Mouse (Mus musculus): ENCODE results near the gene Smad9. TPM values are rescaled to one million over a fixed set of nuclear protein-coding genes. Genes with fewer than 3 reads are reported as not detected.
A peak's percentile ranks its signal among the peaks of the same experiment; 100 is the strongest.
"Not testable (repeated sequence)": the region's sequence is repeated elsewhere in the genome, so short reads cannot be mapped to it uniquely, and the experiment has no call there.

Smad9 gene
- total RNA-seq, 2 experiments from 2014 or later, result 9.8 to 19.8 TPM

DNA sequence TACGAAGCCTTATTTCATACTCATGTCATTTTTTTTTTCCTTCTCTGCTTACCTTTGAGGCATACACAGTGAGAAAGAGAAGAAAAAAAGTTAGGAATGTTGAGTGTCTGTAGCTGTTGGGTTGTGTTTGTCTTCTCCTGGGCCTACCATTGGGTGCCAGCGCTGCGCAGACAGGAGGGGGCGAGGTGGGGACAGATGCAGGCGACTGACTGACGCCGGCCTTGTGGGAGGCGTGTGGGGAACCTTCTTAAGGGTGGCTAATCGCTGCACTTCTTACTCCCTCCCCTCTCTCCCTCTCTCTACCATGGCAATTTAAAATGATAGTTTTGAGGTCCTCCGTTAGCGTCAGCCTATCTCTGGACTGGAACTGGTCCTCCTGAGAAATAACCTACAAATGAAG is 676 bp downstream of the Smad9 start:
- DNase-seq (ENCODE audit: low spot score in 2 of 2), result peak; percentile 36 to 56

GRCm38 (mm10) chr3:54757446-54757845 is 2.1 kb downstream of the Smad9 start:
- no peak for DNase-seq (ENCODE audit: low spot score in 2 of 2)

DNA sequence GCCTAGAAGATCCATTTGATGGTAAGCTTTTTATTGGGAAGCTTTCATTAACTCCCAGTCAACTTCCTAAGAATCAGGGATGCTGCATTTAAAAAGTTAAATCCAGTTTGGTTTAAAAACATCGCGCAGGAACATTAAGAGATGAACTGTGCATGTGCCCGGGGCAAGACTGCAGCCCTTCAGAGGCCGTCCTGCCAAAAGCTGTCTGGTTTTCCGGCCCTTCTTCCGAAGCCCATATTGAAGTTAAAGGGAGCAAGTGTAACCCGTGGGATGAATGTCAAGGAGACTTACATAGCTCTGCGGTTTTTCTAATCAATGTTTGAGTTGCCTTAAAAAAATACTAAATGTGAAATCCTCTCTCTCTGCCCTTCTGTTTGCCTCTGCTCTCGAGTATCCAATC is 3.8 kb downstream of the Smad9 start:
- no peak for DNase-seq (ENCODE audit: low spot score in 2 of 2)

- peak in 1 of 2 experiments; percentile 48 for DNase-seq (ENCODE audit: low spot score in 2 of 2)
These were observed 5.1 kb downstream of the Smad9 start for GRCm38 (mm10) chr3:54760321-54761115.

DNA sequence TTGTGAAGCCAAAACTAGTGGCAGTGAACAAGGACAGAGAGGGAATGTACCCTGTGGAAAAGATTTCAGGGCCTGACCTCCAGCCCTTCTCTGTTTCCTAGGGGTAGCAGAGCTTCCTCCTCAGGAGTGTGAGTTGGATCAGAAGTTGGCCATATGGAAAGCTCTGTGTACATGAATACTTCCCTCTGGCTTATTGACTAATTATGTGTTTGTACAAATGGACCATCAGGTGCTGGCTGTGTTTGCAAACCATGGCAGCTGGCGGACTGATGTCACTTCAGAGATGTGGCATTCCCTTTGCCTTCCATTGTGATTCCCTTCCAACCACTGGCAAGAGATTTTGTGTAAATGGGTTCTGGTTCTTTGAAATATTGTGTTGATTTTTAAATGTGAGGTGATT is 5.9 kb downstream of the Smad9 start:
- no peak for DNase-seq (ENCODE audit: low spot score in 2 of 2)

DNA sequence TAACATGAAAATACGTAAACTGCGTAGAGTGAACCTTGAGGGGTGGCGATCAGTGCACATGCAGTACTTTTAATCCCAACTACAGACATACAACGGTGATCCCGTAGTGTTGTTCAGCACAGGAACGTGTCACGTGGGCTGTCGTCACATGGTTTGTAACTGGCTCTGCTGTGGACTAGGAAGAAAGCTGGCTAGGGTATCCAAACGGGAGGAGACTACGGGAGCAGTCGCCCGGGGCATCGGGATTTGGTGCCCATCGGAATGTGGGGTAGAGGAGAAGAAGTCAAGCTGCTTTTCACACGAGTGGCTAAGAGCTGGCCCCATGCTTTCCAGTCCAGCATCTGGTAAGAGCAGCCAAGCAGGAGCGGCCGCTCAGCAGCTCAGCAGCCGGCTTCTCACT is 9.0 kb downstream of the Smad9 start:
- DNase-seq (ENCODE audit: low spot score in 2 of 2), result no peak

- not testable (repeated sequence) for DNase-seq (ENCODE audit: low spot score in 2 of 2)
These were observed 10.1 kb downstream of the Smad9 start for GRCm38 (mm10) chr3:54765521-54765920.

GRCm38 (mm10) chr3:54766034-54766433 is 10.7 kb downstream of the Smad9 start:
- DNase-seq (ENCODE audit: low spot score in 2 of 2), result no peak

DNA sequence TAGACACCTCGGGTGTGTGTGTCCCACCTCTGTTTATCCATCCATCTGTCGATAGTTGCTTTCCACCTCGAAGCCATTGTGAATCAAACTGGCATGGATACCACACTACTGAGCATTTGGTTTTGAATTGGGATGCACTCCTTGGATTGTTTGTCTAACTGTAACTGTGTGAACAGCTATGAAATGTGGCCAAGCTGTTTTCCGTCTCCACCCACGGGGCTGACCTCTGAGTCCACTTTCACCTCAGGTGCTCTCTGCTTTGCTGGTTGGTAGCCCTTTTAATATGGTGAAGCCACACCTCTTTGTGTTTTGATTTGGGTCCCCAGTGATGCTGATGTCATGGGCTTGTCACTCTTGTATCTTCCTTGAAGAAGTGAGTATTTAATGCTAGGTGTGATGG is 11.4 kb downstream of the Smad9 start:
- no peak for DNase-seq (ENCODE audit: low spot score in 2 of 2)

DNA sequence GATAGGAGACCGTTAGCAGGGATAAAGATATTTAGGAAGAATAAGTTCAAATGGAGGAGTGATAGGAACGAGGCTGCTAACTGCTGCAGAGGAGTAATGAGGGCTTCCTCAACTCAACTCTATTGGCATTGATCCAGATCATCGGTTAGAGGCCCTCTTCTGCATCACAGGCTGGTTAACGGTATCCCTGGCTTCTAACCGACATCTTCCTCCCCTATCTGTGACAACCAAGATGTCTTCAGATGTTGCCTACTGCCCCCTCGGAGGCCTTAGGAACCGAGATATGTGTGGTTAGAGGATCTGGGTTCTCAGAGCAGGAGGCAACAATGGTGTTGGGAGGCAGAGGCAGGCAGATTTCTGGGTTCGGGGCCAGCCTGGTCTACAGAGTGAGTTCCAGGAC is 13.2 kb downstream of the Smad9 start:
- no peak for DNase-seq (ENCODE audit: low spot score in 2 of 2)

DNA sequence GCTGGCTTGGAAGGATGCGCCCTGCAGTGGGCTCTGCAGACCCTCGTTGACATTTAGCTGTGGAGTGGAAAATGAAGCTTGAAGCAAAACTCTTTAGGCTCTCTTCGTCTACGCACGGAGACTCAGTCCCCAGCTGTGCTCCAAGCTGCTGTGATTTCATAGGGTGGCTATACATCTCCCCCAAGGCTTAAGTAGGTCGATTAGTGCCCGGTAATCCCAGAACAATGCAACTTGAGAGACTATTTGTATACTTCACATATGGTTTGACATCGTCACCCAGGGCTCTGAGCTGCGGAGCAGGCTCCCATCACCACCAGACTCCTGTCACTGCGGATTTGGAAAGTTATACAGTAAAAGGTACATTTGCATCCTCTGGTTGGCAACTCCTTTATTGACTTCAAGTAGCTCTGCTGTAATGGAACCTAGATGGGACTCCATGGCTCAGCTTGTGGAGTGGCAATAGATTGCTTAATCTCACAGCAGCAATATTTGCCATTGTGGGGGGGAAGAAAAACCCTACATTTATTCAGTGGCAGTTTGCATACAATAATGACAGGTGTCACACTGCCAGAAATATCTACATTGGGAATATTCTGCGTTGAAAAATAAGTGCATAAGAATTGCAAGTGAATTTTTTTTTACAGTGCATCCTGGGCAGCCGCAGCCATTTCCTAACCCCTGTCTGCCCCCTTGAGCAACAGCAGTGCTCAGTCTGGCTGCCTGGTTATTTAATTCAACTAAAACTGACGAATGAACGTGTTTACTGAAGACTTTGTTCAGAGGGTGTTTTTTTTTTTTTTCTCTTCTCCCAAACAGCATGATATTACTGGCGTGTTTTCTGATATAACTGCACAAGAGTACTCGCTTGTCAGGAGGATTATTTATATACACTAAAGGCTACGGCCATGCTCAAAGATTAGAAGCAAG is 14.2 kb downstream of the Smad9 start:
- no peak for DNase-seq (ENCODE audit: low spot score in 2 of 2)

DNA sequence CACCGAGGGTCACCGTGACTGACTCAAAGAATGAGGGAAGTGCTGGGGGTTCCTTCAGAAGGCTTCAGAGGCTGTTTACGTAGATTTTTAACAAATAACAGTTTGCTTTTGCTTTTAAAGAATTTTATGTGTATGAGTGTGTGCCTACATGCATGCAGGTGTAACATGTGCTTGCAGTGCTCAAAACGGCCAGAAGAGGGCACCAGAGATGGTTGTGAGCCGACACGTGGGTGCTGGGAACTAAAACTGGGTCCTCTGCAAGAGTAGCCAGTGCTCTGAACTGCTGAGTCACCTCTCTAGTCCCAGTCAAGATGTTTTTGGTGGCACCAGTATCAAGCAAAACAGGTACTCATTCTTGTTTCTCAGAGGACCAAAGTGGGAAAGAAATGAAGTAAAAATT is 18.2 kb downstream of the Smad9 start:
- DNase-seq (ENCODE audit: low spot score in 2 of 2), result no peak

DNA sequence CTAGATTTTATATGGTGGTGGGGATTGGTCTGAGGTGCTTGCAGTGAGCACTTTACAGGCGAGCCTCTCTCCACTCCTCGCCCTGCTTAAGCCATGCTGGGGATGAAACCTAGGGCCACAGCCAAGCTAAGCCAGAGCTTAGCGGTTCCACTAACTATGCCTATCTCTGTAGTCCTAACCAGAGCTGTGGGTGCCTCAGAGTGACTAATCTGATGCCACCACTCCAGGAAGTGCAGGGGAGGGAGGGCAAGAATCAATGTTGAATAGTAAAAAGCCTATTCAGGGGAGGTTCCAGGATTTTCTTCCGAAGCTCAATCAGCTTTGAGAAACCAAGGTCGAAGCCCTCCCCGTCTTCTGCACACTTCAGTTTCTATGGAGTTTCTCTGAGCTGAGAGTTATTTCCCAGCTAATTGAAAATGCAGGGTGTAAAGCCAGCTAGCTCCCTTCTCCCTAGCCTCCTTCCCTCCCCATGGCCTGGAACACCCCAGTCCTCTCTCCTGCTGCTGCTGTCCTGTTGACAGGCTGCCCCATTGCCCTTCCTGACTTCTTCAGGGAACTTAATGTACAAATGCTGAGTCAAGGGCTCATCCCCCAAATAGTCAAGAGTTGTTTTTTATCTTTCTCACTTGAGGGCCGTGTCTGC is 20.7 kb downstream of the Smad9 start:
- DNase-seq (ENCODE audit: low spot score in 2 of 2), result no peak

DNA sequence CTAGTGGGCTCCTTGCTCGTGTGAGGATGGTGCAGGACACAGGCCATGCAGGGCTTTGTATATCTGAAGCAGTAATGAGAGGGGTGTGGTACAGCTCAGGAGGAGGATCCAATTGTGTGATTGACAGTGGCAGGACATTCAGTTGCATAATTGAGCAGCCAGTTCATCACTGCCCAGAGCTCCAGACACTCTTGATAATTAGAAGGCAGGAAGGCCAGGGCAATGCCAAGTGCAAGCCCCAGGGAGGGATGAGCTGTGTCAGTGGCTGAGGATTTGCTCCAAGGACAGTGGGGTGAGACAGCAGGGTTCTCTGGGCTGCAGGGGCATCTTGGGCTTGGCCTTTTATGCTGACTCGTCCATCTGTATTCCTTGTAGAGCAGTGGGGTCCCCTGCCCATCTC is 35.2 kb downstream of the Smad9 start:
- DNase-seq (ENCODE audit: low spot score in 2 of 2), result no peak

DNA sequence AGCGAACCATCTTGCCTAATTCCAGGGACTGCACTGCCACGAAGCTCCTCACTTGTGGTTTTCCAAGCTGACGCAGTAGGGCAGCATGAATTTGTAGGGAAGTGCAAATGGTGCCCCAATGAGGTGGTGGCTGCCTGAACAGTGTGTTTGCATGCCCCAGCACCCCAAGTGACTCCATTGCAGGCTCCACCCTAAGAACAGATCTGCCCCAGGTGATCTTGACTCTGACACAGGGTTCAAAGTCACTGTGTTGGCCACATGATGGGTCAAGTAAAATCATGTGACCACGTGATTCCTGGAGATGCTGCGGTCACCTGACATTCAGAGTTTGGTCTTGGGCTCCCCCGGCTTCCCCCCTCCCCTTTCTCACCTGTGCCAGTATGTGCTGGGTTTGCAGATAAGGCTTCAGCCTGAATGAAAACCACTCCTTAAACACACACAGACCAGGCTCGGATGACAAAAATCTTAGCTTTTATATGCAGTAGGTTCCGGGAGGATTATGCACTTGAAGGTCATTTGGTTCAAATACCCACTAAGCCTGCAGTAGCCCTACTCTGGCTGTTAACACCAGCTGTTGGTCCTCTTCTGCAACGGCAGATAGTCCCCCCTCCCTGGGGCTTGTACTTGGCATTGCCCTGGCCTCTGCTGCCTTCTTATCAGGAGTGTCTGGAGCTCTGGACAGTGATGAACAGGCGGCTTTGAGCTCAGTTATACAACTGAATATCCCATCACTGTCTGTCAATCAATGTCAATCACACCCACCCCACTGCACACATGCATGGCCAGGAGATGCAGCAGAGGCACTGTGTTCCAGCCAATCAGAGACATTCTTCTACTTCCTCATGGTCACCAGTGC is 36.7 kb downstream of the Smad9 start:
- DNase-seq (ENCODE audit: low spot score in 2 of 2), result no peak

DNA sequence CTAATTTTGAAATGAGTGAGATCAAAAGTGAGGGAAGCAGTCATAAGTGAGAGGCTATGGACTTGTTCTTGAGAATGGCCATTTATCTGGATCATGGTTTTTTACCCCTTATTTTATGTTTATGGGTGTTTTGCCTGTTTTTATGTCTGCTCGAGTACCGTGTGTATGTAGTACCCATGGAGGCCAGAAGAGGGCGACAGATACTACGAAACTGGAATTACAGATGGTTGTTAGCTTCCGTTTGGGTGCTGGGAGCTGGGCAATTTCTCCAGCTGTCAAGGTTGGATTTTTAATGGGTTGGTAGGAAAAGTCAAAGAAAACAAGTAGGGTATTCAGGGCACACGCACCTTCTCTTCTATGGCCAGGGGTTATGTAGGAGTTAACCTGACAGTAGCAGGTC is 38.4 kb downstream of the Smad9 start:
- no peak for DNase-seq (ENCODE audit: low spot score in 2 of 2)

DNA sequence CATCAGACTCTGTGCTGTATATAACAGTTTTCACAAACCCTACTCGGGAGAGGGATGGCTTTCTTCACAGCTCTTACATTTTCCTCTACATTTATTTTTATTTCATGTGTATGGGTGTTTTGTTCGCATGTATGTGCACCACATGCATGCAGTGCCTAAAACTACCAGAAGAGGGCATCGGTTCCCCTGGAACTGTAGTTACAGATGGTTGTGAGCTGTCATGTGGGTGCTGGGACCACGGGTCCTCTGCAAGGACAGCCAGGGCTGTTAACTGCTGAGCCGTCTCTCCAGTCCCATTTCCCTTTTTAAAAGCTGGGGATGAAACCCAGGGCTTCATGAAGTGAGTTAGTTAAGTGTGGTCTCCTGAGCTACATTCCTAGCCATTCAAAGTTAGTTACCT is 40.0 kb downstream of the Smad9 start:
- DNase-seq (ENCODE audit: low spot score in 2 of 2), result no peak

- no peak for DNase-seq (ENCODE audit: low spot score in 2 of 2)
These were observed 40.4 kb downstream of the Smad9 start for GRCm38 (mm10) chr3:54795806-54796205.

GRCm38 (mm10) chr3:54797211-54797610 is 41.8 kb downstream of the Smad9 start:
- DNase-seq (ENCODE audit: low spot score in 2 of 2), result peak; percentile 41 to 42

- no peak for DNase-seq (ENCODE audit: low spot score in 2 of 2)
These were observed 48.3 kb downstream of the Smad9 start for GRCm38 (mm10) chr3:54803713-54804112.
